Mouse (Mus musculus) Muller cell, postnatal 12 days (primary cell): ENCODE results near the gene Gm4491.
A peak's percentile ranks its signal among the peaks of the same experiment; 100 is the strongest.

Experiments used
- DNase-seq: peaks from one replicate; pipeline ENCODE4 v3.0.0-alpha.2; 2015; ENCODE audit errors: inconsistent ontology term

Gene Gm4491

DNA sequence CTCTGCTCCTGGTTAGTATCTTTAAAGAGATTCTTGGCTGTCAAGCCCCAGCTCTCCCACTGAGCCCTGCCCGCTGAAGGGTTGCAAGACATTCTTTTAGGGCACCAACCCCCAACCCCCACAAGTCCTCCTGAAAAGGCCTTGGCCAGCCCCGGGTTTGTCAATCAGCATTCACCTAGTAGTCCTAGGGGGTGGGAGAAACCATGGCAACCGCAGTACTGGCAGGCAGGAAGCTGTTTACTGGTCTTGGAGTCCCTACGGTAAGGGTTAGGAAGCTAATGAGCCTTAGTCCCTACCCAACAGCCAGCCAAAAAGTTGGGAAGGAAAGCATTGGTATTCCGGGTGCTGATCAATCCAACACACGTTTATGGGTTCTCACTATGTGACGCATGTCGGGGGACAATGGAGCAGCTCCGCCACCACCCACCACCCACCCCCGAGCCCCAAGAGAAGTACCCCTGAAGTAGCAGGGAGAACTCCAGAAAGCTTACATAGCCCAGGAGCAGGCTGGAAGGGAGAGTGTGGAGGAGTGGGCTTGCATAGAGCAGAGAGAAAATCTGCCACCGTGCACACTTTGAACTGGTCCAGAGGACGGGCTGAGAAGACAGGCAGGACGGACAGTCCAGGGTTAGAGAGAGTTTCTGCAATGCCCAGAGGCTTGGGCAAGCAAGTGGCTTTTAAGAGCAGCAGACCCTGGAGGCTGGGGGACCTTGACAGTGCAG lies at the start of gene Gm4491:
TSS of gene Gm4491 (minus strand) at position 61 of the 722 bp plus-strand sequence.
- DNase-seq, result peak; percentile 9

DNA sequence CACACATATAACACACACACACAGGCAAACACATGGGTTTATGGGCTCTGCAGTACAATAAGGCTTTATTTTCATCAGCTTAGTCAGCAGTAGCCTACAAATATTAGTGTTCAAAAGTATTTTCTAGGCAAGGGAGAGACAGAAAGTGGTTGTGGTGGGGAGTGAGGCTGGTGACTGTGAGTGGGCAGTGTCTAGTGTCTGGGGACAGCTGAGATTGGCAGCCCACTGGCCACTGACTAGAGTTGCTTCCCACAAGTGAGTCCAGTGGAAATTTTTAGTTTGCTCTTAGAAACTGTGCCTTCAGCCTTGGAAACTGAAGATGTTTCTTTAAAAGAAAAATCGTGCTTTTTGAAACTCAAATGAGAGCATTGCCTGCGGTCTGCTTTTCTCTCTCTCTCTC lies 46.1 kb upstream of the Gm4491 start:
- peak; percentile 46 for DNase-seq

DNA sequence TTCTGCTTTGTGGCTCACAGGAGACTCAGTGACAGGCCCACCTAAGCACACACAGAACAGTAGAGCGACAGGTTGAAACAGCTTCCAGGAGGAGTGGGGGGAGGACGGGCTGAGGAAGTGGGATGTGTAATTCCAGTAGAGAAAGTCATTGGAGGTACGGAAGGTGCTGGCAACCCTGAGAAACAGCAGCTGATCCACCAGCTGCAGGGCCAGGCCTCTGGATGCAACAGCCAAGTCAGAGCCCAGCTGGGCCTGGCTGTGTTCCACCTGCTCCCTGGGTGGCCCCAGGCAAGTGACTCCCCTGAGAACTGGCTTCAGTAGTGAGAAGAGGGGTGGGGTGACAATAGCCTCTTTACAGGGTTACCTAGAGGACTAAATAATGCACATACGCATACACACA lies 45.5 kb upstream of the Gm4491 start:
- DNase-seq, result peak; percentile 37

DNA sequence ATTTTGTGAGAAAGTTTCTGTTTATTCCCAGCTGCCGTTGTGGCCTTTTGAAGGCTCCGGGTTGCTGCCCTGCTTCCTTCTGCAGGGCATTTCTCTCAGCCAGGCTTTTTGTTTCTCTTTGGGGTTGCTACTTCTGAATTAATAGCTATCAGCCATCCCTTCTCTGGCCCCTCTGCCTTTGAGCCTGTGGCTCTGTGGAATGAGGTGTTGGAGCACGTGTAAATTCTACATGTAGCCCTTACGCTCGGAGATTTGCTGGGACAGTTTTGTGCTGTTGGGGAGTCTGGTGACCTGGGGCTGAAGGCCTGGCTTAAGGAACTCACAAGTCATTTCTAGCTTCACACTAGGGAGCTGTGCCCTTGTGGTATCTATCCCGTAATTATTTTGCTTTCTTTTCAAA lies 39.2 kb upstream of the Gm4491 start:
- DNase-seq, result no peak

DNA sequence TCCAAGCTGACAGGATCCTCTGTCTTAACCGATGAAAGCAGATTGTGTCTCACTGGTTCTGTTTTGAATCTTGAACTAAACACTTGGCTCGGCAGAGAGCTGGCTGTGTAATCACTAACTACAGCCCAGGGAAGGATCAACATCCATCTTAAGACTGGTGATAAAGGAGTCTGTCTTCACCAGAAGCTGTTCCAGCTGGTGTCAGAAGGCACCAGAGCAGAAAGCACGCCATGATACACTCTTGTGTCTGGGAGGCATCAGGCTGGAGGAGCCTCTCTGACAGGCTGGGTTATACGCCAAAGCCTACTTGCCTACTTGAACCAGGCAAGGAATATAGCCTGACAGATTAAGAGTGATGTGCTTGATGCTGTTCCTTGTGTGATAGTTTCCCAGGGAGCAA lies 30.1 kb upstream of the Gm4491 start:
- no peak for DNase-seq

DNA sequence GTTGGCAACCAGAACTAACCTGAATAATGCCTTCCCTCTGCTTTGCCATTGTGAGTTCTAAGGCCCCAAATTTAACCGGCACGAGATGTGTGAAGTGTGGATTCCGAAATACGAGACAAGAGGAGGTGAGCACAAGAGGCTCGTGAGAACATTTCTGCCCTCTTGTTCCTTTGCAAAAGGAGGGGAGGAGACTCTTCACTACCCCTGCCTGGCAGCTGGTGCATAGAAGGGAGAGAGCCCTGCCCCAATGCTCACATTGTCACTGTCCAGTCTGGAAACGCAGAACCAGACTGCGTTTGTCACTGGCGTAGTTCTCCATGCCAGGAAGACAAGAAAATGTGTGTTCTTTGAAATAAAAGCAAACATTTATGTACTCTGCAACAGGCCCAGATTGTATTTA lies 19.6 kb upstream of the Gm4491 start:
- DNase-seq, result no peak

DNA sequence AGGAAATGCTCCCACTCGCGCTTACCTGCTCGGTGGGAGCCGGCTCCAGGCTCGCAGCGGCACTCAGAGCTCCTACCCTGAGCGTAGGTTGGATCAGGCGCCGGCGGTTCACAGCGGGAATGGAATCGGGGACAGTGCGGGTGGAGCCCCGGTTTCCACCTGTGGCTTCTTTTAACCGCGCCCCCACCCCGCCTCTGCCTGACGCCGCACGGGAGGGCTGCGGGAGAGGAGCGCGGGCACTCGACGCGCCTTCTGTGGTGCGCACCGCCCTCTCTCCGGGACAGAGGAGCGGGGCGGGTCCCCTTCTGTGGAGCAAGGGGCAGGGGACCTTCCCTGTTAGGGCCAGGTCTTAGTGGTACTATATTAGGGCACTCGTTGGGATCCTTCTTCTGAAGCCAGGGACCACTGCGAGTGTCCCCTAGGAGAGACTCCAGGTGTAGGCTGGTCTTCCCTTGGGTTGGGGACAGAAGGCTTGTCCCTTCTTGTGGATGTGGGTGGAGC lies 17.5 kb upstream of the Gm4491 start, which contains the start of gene Gjb6:
TSS of gene Gjb6 (minus strand) at position 451 of the 501 bp plus-strand sequence.
- peak; percentile 2 for DNase-seq

DNA sequence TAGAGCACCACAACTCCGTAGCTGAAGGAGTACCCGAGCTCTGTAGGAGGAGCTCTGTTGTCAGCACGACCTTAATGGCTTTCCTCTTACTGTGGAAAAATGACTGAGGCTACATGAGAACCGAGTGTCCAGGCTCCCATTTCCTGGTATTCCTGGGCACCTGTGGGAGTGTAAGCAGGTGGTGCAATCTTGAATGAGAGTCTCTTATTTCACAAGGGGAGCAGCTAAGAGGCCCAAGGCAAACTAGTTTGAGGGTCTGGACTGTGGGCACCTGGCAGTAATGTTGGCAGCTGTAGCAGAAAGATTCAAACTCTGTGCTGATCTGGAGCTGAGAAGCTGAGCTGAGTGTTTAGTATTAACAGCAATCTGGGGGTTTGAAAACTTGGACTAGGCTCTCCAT lies 11.7 kb upstream of the Gm4491 start:
- DNase-seq, result no peak

DNA sequence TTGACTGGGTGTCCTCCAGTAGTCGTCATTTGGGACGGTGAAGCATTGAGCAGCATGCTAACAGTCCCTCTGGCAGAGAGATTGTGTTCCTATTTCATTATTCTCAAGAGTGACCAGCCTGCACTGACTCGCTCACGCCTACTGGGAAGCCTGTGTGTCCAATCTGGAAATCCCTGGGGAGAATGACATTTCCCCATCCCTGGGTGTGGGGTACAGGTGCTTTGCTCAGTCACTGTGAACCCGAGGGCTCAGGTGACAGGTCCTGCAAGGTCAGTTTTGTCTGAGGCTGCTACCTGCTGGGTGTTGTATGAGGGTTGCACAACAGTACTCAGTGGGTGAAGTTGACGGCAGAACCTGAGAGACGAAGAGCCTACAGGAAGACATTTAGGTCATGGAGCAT lies 6.6 kb upstream of the Gm4491 start:
- DNase-seq, result no peak

DNA sequence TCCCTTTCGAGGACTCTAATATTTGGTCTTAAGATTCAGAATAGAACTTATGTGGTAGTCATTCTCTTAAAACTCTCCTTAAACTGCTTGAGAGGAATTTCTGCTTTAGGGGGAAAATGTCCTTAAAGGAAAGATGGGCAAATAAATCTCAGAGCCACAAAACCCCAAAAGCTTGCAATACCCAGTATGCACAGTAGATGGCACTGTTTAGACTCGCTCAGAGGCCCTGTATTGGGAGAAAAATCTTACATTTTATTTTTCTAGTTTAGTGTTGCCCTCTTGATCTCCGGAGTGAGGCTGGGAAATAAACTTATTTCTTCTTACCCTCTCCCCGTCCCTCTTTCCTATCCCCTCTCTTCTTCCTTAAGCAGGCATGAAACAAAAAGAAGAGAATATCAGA lies 6.5 kb downstream of the Gm4491 start:
- DNase-seq, result peak; percentile 32

DNA sequence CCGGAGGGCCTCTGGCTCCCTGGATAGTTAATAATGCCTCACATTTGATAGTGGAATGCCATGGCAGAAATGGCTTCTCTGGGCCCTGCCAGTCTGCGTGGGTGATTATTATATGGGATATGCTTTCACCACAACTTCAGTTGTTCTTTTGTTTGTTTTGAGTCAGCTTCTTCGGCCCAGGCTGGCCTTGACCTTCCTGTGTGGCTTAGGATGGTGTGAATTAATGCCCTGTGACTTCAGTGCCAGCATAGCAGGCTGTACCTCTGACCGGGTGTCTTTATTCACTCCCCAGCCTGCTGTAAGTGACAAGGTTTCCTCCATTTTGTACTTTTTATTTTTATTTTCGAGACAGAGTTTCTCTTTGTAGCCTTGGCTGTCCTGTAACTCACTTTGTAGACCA lies 7.8 kb downstream of the Gm4491 start:
- DNase-seq, result no peak

DNA sequence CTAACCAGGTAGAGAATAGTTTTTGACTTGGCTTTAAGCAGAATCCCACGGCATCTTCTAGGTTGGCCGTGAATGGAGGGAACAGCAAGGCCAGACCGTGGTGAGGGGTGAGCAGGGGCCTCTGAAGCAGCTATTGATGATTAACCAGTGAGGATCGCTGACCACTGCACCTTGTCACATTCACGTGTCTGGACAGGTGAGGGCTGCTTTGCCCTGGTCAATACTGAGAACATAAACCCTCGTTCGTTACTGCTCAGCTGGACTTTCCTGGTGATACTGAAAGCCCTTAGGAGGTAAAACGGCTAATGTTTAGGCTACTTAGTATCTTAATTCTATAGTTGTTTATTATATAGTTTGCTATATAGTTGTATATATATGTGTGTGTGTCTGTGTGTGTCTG lies 8.6 kb downstream of the Gm4491 start:
- DNase-seq, result no peak

DNA sequence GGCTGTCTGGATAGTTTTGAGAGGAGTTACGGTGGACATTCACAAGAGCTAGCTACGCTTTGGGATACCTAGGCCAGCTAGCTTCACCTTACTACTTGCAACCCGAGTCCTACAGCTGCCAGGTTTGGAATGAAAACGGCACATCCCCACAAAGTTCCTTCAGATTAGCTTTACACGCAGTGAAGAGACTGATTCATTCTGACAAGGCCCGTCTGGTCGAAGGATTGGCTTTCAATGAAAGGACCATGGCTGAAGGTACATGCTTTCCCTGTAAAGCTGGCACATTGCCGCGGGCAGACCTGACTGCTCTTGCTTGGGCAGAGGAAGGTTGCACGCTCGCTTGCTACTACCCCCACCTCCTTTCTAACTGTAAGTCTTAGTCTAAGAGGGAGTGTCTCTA lies 10.0 kb downstream of the Gm4491 start:
- DNase-seq, result no peak

DNA sequence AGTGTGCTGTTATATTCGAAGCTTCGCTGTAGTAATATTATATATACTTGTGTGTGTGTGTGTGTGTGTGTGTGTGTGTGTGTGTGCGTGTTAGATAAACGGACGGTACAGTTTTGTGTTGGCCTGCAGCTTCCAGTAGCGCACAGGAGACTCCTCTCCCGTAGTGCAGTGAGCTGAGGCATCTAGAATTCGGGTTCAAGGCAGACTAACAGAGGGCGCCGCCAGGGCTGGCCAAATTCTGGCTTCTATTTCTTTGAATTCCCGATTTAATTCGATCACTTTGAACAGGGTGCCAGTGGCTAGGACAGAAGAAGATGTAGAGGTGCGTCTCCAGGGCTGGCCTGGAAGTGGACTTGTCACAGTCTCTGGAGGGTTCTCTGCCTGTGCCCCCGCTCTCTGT lies 10.6 kb downstream of the Gm4491 start:
- DNase-seq, result peak; percentile 7

DNA sequence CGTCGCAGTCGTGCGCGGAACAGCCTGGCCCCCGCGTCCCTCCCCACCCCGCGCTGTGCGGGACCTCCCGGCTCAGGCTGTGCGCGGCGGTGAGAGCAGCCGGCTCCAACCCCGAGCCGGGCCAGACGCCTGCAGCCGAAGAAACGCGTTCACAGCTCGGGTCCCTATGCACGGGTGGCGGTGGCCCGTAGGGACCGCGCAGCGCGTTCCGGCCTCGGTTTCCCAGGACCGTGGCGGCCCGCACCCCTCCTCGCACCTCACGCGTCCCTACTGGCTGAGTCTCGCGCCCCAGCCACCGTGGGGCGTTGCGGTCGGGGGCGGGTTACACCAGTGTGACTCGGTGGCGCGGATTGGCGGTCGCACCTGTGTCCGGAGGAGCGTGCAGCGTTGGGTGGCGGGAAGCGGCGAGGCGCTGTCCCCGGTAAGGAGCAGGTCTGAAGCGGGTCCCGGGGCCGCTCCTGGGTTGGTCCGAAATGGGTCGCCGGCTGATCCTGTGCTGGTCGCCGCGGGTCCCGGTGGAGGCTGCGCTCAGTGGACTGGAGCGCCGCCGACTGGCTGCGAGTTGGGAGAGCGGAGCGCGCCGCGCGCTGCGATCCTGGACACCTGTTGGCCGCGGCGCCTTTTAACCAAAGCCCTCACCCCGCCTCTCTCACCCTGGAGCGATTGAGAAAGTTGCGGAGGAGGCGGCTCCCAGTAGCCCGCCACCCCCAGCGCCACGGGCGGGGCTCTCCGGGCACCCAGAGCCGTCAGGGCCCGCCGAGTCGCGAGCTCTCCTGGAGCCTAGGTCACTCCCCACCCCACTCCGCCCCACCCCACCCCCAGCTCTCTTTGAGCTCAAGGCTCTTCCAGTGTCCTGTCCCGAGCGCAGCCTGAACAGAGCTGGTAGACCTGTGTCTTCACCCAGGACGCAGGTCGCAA lies 11.3 kb downstream of the Gm4491 start, which contains the start of gene Gjb2:
TSS of gene Gjb2 (minus strand) at position 597 of the 918 bp plus-strand sequence.
- DNase-seq, result peak; percentile 38

DNA sequence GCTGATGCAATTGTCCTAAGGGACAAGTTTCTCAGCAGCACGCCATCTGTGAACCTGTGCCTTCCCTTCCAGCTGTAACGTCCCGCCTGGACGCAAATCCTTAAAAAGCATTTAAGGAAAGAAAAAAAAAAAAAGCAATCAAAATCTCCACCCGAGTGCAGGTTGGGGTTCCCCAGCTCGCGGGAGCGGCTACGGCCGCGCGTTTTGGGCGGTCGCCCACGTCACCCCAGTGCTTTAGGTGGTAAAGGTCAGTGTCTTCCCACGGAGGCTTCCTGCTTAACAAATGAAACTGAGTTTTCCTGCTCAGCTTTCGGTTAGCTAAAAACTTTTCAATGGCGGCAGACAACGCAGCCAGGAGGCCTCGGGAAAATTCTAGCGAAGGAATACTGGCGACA lies 12.0 kb downstream of the Gm4491 start:
- DNase-seq, result no peak

DNA sequence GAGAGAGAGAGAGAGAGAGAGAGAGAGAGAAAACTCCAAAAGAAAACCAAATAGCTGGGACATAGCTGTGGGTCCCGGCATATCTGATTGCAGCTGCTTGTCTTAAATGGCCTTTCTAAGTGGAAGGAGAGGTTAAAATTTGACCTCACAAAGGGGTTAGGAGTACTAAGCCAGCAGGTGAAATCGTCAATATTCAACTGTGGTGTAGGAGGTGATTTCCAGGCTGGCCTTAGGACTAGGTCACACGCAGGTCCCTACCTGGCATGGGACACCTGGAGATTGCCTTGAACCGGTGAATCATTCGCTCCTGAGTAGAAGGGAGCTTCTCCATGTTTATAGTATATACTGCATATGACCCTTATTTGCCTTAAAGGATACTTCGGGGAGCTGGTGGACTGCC lies 12.6 kb downstream of the Gm4491 start:
- no peak for DNase-seq

DNA sequence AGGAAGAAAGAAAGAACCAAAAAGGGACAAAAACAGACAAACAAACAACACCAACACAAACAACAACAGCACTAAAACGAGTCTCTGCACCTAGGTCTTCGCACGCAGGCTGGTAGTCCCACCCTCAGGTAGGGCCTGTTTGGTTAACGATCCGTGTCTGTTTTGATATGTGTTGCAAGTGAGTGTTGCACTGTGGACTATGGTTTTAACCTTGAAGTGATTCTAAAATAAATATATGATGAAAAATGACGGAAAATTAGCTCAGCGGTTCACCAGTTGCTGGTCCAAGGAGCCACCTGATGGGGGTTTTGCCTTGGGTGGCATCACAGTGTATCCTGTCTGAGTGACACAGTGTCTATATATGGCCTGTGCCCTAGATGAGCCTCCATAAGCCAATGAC lies 14.1 kb downstream of the Gm4491 start:
- DNase-seq, result no peak

DNA sequence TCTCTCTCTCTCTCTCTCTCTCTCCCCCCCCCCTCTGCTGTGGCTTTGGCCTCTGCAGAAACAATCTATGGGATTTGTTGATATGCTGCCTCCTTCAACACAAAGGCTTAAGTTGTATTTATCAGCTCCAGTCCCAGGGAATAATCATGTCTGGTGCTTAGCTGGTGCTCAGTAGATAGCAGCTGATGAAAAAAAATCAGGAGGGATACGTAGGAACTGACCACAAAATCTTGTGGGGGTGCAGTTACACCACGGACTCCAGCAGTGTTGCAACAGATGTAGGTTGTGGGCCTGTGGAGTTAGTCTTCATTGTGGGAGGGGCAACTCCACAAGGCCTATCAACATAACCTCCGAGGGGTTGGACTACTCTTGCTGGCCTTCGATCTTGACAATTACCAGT lies 19.8 kb downstream of the Gm4491 start:
- no peak for DNase-seq

DNA sequence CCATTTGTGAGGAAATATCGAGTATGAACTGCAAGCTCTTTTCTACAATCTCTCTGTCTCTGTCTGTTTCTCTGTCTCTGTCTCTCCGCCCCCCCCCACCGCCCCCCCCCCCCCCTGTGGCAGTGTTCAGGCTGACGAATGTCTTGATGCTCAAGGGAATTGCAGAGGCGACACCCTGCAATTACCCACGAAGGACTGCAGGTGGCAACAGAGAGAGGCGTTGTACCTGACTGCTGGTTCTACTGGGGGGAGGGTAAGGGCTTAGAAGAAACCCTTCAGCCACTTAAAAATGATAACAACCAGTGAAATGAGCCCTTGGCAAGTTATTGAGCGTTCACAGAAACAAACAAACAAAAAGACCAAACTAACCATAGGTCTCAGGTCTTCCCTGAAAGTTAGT lies 22.7 kb downstream of the Gm4491 start:
- DNase-seq, result peak; percentile 11

DNA sequence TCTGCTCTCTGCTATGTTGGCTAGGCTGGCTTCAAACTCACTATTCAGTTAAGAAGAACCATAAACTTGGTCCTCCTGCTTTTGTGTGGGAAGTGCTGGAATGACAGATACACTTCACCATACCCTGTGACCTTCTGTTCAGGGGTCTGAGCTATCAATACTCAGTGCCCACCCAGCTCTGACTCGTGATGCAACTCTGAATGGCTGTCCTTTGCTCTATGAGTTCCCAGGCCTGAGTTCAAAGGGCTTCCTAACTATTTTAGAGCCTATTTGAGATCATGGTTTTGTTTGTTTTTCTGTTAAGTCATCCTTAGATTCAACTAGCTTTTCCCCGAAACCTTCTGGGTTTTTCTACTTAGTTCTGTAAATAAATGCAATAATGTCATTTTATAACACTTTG lies 25.7 kb downstream of the Gm4491 start:
- DNase-seq, result no peak

DNA sequence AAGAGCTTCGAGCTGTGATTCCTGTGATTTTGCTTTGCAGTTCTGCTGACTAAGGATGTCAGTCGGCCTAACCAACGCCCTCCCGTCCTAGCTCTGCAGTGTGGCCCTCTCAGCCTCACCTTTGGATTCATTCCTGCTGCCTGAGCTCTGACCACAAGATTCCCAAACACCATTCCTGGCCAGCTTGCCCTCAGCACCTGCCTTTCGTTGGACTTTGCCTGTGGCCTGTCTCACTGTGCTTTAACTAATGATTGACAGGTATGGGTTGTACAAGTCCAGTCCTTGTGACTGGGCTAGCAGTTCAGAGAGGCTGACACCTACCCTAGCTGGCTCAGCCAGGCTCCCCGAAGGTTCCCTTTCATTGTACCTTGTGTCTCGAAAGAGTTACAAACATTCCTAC lies 26.6 kb downstream of the Gm4491 start:
- no peak for DNase-seq

DNA sequence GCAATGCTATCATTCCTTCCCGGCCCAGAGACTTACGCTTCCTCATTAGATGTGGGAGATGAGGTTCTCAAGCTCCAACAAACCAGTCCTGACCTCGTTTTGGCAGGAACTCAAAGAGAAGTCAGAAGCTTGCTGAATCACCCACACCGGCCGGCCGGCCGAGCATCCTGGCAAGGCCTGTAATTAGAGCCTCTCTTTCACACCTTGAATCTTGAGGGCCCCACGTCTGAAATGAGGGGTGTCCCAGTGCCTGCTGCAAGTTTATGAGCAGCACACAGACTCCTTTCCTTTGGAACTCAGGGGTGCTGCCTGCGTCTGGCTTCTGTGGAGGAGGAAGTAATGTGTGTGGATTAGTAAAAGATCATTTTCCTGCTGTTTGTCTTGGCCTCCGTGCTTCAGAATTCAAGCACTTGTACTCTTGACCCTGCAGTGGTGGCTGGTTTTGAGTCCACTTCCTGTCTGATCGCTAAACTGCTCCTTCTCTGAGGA lies 31.5 kb downstream of the Gm4491 start:
- peak; percentile 75 for DNase-seq
